Comparison of ENCODE assay signal across 19 mouse cellular contexts in the genomic region with DNA sequence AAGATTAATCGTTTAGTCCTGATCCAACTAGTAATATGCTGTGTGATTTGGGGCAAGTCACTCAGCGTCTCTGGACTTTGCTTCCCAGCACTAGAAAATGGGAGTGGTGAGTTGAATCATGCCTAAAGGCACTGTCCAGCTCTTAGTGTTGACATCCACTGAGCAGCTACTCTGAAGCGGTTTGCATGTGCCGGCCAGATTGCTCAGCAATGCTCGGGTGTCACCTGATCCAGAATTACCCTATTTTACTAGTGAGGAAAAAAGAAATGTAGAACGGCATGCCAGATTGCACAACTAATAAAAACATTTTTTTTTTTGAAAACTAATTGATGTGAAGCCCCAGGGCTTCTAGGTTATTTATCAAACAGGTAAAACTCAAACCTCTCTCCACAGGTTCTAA.
DNase-seq lines count a peak whose midpoint lies in the region; ATAC-seq and TF ChIP-seq lines count a peak whose summit lies in the region.
"Had no signal": no experiment of that assay in that cellular context is flagged by ENCODE, and none has a peak within 500 bp of the region (broad histone marks: within the 10 kb centered on the region; RNA-seq: fewer than 3 reads in every experiment).

No protein-coding gene starts in this region.

- ATAC-seq in forebrain, embryonic 13.5 days = no peak
- no peak for ATAC-seq in forebrain, embryonic 11.5 days (replicated peaks; ENCODE audit: low FRiP score)
- no peak for ATAC-seq in hindbrain, embryonic 14.5 days (ENCODE audit: low FRiP score)
- ATAC-seq in hindbrain, embryonic 16.5 days = no peak
- ATAC-seq in lung, embryonic 14.5 days (ENCODE audit: insufficient read depth) = no peak

- no peak overlapping the region for H3K9ac ChIP-seq in forebrain, embryonic 13.5 days
- no peak overlapping the region for H3K9ac ChIP-seq in forebrain, embryonic 11.5 days (ENCODE audit: low read length)
- no peak overlapping the region for H3K9ac ChIP-seq in hindbrain, embryonic 14.5 days
- no peak overlapping the region for H3K9ac ChIP-seq in hindbrain, embryonic 16.5 days (ENCODE audit: low read depth, low read length)
- H3K9ac ChIP-seq in lung, embryonic 14.5 days = no peak overlapping the region
- H3K9ac ChIP-seq: heart, embryonic 15.5 days had no signal

- no peak overlapping the region for H3K4me2 ChIP-seq in forebrain, embryonic 13.5 days
- H3K4me2 ChIP-seq in forebrain, embryonic 11.5 days (ENCODE audit: low read depth, low read length, severe bottlenecking) = no peak overlapping the region
- H3K4me2 ChIP-seq in hindbrain, embryonic 14.5 days (replicated peaks) = no peak overlapping the region
- H3K4me2 ChIP-seq in hindbrain, embryonic 16.5 days (ENCODE audit: low read length) = no peak overlapping the region
- H3K4me2 ChIP-seq in lung, embryonic 14.5 days = no peak overlapping the region
- H3K4me2 ChIP-seq: heart, embryonic 15.5 days had no signal

- no peaks in the 10 kb centered on the region for H3K27me3 ChIP-seq in forebrain, embryonic 13.5 days
- H3K27me3 ChIP-seq in forebrain, embryonic 11.5 days (ENCODE audit: control insufficient read depth, insufficient read depth, low read length) = no peaks in the 10 kb centered on the region
- no peaks in the 10 kb centered on the region for H3K27me3 ChIP-seq in hindbrain, embryonic 14.5 days (ENCODE audit: control insufficient read depth, insufficient read depth, low read length)
- H3K27me3 ChIP-seq in hindbrain, embryonic 16.5 days (replicated peaks; ENCODE audit: control insufficient read depth, insufficient read depth, low read length) = no peaks in the 10 kb centered on the region
- H3K27me3 ChIP-seq in lung, embryonic 14.5 days (ENCODE audit: insufficient read depth, low read length) = no peaks in the 10 kb centered on the region
- H3K27me3 ChIP-seq: heart, embryonic 15.5 days had no signal

- no peak overlapping the region for H3K4me3 ChIP-seq in forebrain, embryonic 13.5 days
- H3K4me3 ChIP-seq in forebrain, embryonic 11.5 days (ENCODE audit: low read depth, low read length) = no peak overlapping the region
- no peak overlapping the region for H3K4me3 ChIP-seq in hindbrain, embryonic 14.5 days (replicated peaks; ENCODE audit: low read length)
- no peak overlapping the region for H3K4me3 ChIP-seq in hindbrain, embryonic 16.5 days (ENCODE audit: low read length)
- H3K4me3 ChIP-seq in lung, embryonic 14.5 days (ENCODE audit: low read depth, low read length) = no peak overlapping the region
- H3K4me3 ChIP-seq: heart, adult 2 months; heart, embryonic 15.5 days had no signal

- DNase-seq in forebrain, embryonic 11.5 days (ENCODE audit: low spot score) = no peak
- DNase-seq in hindbrain, embryonic 14.5 days (ENCODE audit: low spot score) = no peak
- DNase-seq in lung, embryonic 14.5 days = no peak
- DNase-seq in lung, postnatal 10 days = no peak
- peak; percentile 51 for DNase-seq in fat pad, adult 2 months (ENCODE audit: extremely low read depth, low read depth, low spot score)
- DNase-seq in cerebellum, postnatal 36 days = no peak
- DNase-seq: cerebellum, adult 2 months; gastrocnemius, postnatal 10 days; heart, postnatal 4 days; kidney, adult 11 months; liver; lung, postnatal 14 days; right cerebral cortex, postnatal 25 days; thymus, postnatal 36 days had no signal

- no peaks in the 10 kb centered on the region for H3K9me3 ChIP-seq in forebrain, embryonic 13.5 days (replicated peaks)
- no peaks in the 10 kb centered on the region for H3K9me3 ChIP-seq in forebrain, embryonic 11.5 days (ENCODE audit: control insufficient read depth, low read length)
- H3K9me3 ChIP-seq in hindbrain, embryonic 14.5 days (ENCODE audit: control insufficient read depth, low read length) = no peaks in the 10 kb centered on the region
- no peaks in the 10 kb centered on the region for H3K9me3 ChIP-seq in hindbrain, embryonic 16.5 days (ENCODE audit: control insufficient read depth, low read length)
- H3K9me3 ChIP-seq in lung, embryonic 14.5 days (ENCODE audit: low read depth, low read length) = no peaks in the 10 kb centered on the region
- H3K9me3 ChIP-seq: G1E; heart, embryonic 15.5 days had no signal

- no peaks in the 10 kb centered on the region for H3K36me3 ChIP-seq in forebrain, embryonic 13.5 days (ENCODE audit: poor library complexity, severe bottlenecking)
- no peaks in the 10 kb centered on the region for H3K36me3 ChIP-seq in forebrain, embryonic 11.5 days (ENCODE audit: control insufficient read depth, insufficient read depth, low read length)
- no peaks in the 10 kb centered on the region for H3K36me3 ChIP-seq in hindbrain, embryonic 14.5 days (replicated peaks; ENCODE audit: control insufficient read depth, insufficient read depth)
- H3K36me3 ChIP-seq in hindbrain, embryonic 16.5 days (ENCODE audit: control insufficient read depth, insufficient read depth, low read length) = no peaks in the 10 kb centered on the region
- H3K36me3 ChIP-seq in lung, embryonic 14.5 days (ENCODE audit: insufficient read depth) = no peaks in the 10 kb centered on the region
- H3K36me3 ChIP-seq: G1E; heart, embryonic 15.5 days had no signal

- H3K4me1 ChIP-seq in forebrain, embryonic 13.5 days = peaks cover 51% of the 10 kb centered on the region
- no peaks in the 10 kb centered on the region; the same call in 1 of the 2 replicates for H3K4me1 ChIP-seq in forebrain, embryonic 11.5 days (replicated peaks; ENCODE audit: control insufficient read depth, insufficient read depth, low read length)
- peaks cover 4% of the 10 kb centered on the region; the same call in 1 of the 2 replicates for H3K4me1 ChIP-seq in hindbrain, embryonic 14.5 days (replicated peaks; ENCODE audit: control insufficient read depth, insufficient read depth, low read length)
- peaks cover 13% of the 10 kb centered on the region for H3K4me1 ChIP-seq in hindbrain, embryonic 16.5 days (ENCODE audit: control insufficient read depth, insufficient read depth, low read depth, low read length)
- H3K4me1 ChIP-seq in lung, embryonic 14.5 days (ENCODE audit: insufficient read depth) = peaks cover 44% of the 10 kb centered on the region

- H3K27ac ChIP-seq in forebrain, embryonic 13.5 days = peak overlapping the region; percentile 76
- H3K27ac ChIP-seq in forebrain, embryonic 11.5 days (ENCODE audit: low read depth, low read length) = no peak overlapping the region
- 0 out of 2 replicates have a peak overlapping the region, but pooled peaks have one; percentile 57 for H3K27ac ChIP-seq in hindbrain, embryonic 14.5 days
- H3K27ac ChIP-seq in hindbrain, embryonic 16.5 days (ENCODE audit: low read depth, low read length) = no peak overlapping the region
- peak overlapping the region; percentile 54; the same call in 1 of the 2 replicates for H3K27ac ChIP-seq in lung, embryonic 14.5 days (ENCODE audit: low read depth)
- H3K27ac ChIP-seq: heart, adult 2 months; heart, embryonic 15.5 days had no signal

- no peak for TF ChIP-seq CTCF in lung, embryonic 14.5 days (IDR thresholded peaks at IDR 0.05; ENCODE audit: low read depth)

- WGBS in forebrain, embryonic 13.5 days = 82% methylated on average over 6 of the region's 6 CpGs
- 84% methylated on average over 6 of the region's 6 CpGs for WGBS in forebrain, embryonic 11.5 days
- 89% methylated on average over 6 of the region's 6 CpGs for WGBS in hindbrain, embryonic 14.5 days
- 86% methylated on average over 6 of the region's 6 CpGs for WGBS in hindbrain, embryonic 16.5 days
- 57% methylated on average over 6 of the region's 6 CpGs for WGBS in lung, embryonic 14.5 days

Comparison
In these comparisons a context has a peak if more than half of its experiments do, and no peak if none do; other contexts are left out.
1. H3K27ac ChIP-seq: peak in forebrain, embryonic 13.5 days (single experiment), hindbrain, embryonic 14.5 days (single experiment) and lung, embryonic 14.5 days (single experiment); none in forebrain, embryonic 11.5 days (single experiment) and hindbrain, embryonic 16.5 days (single experiment).